Mouse (Mus musculus) testis, adult 2 months (tissue): ENCODE measurements around the gene Gm21981.

ENCODE experiments used
- CTCF ChIP-seq: fragments of 200-500 bp; IDR thresholded peaks from 2 replicates; pipeline ENCODE4 v1.5.1; 2012; ENCODE audit warnings: low read depth, mild to moderate bottlenecking, inconsistent platforms, low read length, moderate library complexity; ENCODE audit not compliant: control insufficient read depth, insufficient read depth, insufficient replicate concordance
- POLR2A ChIP-seq: fragments of 200-500 bp; IDR thresholded peaks from 2 replicates; pipeline ENCODE4 v1.6.1; 2012; ENCODE audit warnings: low read depth, mild to moderate bottlenecking, inconsistent platforms, low read length, moderate library complexity; ENCODE audit not compliant: control insufficient read depth

GRCm38 (mm10) chr17:47646683-47647082 lies 47.6 kb downstream of the Gm21981 start:
- peak; percentile 8; the same call in 1 of the 2 replicates for TF ChIP-seq CTCF
- no peak for TF ChIP-seq POLR2A
